Mouse (Mus musculus): ENCODE results near the gene Prepl.

DNA sequence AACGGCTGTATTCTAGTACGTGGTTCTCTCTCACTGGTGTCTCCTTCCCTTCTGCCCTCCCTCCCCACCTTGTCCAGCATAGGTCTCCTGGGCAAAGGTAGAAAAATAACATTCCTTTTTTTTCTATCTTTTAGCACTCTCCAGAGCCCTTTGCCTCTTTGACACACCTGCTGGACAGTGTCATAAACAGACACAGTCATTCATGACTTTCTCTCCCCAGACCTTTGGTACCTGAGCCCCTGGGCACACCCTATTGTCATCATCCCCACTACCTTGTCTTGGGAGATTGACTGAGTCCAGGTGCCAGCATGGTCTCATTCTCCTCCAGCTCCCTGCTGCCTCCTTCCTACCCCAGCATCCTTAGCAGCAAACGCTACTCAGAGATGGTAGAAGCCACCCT is 57.0 kb downstream of the Prepl start:
- TF ChIP-seq CTCF (IDR thresholded peaks at IDR 0.05) (no peak), POLR2A (IDR thresholded peaks at IDR 0.05; ENCODE audit: insufficient read depth, low read depth, low read length) (no peak)

Measured in heart, adult 2 months (tissue).